Mouse (Mus musculus) heart, embryonic 10.5 days (tissue): ENCODE data around the gene Gm9857. TPM values are rescaled to one million over a fixed set of nuclear protein-coding genes. Genes with fewer than 3 reads are reported as not detected.

Experiments
- DNase-seq: peaks from one replicate; pipeline ENCODE4 v3.0.0-alpha.2; 2017; ENCODE audit warnings: low spot score
- H3K27ac ChIP-seq: fragments of 300-500 bp; sonication (generic); 2 replicates; pipeline ENCODE4 v1.5.1; 2016; ENCODE audit warnings: mild to moderate bottlenecking
- H3K27me3 ChIP-seq: fragments of 300-500 bp; sonication (generic); 2 replicates; pipeline ENCODE4 v1.6.1; 2016; ENCODE audit warnings: mild to moderate bottlenecking; ENCODE audit not compliant: poor library complexity, insufficient read depth, severe bottlenecking
- H3K36me3 ChIP-seq: fragments of 300-500 bp; sonication (generic); 2 replicates; pipeline ENCODE4 v1.6.1; 2016; ENCODE audit warnings: mild to moderate bottlenecking, moderate library complexity
- H3K4me1 ChIP-seq: fragments of 300-500 bp; sonication (generic); 2 replicates; pipeline ENCODE4 v1.6.1; 2016; ENCODE audit warnings: mild to moderate bottlenecking
- H3K4me3 ChIP-seq: fragments of 300-500 bp; sonication (generic); 2 replicates; pipeline ENCODE4 v1.5.1; 2016; ENCODE audit warnings: mild to moderate bottlenecking, moderate library complexity
- H3K9me3 ChIP-seq: fragments of 300-500 bp; sonication (generic); 2 replicates; pipeline ENCODE4 v1.6.1; 2016; ENCODE audit warnings: mild to moderate bottlenecking, moderate library complexity
- WGBS: fragments of 180-500 bp; shearing (Covaris S2); methylation state at CpG from one replicate; pipeline ENCODE4 v1.1.7; 2016; 5-methylcytosine and 5-hydroxymethylcytosine counted together
- polyA plus RNA-seq: library from polyadenylated mRNA; unstranded; fragments of >200 nt; fragmentation: Nextera tagmentation; extraction: Ambion mirVana; gene quantifications from 2 replicates; pipeline ENCODE4 v1.2.1, GENCODE M21; 2016

Gm9857 gene
- polyA plus RNA-seq, 1 experiment from 2014 or later, result not detected

DNA sequence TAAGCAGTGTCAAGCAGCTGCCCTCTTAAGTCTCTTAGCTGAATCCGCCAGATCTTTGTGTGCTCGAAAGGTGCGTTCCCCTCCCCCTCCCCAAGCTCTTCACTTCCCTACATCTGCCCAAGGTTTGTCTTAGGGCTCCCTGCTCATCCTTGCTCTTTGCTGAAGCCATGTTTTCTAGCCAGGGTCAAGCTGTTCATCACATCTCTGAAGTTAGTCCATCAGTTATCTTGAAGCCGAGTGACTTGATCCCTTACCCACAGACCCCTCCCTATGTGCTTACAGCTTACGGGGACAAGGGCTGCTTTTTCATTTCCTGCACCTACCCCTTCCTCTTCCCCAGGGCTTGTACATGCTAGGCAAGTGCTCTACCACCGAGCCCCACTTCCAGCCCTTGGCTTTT lies 21.4 kb upstream of the Gm9857 start:
- H3K4me1 ChIP-seq, result peaks cover 8% of the 10 kb centered on the region
- no peaks in the 10 kb centered on the region for H3K27me3 ChIP-seq
- WGBS, result 46% methylated on average over 6 of the region's 6 CpGs
- H3K9me3 ChIP-seq, result no peaks in the 10 kb centered on the region
- no peak for DNase-seq
- no peak overlapping the region for H3K4me3 ChIP-seq
- no peaks in the 10 kb centered on the region for H3K36me3 ChIP-seq
- H3K27ac ChIP-seq, result no peak overlapping the region

DNA sequence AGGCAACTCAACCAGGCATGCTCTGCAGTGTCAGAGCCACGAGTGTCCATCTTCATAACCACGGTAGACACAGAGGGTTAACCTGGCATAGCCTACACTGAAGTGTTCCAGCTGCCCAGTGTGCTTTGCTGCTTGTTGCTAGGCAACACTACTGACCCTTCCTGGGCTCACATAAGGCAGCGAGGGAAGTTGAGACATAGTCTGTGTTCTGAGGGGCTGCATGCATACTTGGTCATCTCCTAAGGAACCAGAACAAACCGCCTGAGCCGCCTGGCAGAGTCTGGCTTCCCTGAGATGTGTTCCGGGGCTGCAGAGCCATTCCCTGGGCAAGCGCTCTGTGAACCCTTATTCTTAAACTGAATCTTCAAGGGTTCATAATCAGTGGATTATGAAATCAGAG lies 21.0 kb upstream of the Gm9857 start:
- WGBS, result 50% methylated on average over 7 of the region's 7 CpGs
- Histone ChIP-seq H3K4me3 (no peak overlapping the region), H3K27ac (no peak overlapping the region), H3K27me3 (no peaks in the 10 kb centered on the region), H3K36me3 (no peaks in the 10 kb centered on the region), H3K4me1 (peaks cover 8% of the 10 kb centered on the region), H3K9me3 (no peaks in the 10 kb centered on the region)
- no peak for DNase-seq

DNA sequence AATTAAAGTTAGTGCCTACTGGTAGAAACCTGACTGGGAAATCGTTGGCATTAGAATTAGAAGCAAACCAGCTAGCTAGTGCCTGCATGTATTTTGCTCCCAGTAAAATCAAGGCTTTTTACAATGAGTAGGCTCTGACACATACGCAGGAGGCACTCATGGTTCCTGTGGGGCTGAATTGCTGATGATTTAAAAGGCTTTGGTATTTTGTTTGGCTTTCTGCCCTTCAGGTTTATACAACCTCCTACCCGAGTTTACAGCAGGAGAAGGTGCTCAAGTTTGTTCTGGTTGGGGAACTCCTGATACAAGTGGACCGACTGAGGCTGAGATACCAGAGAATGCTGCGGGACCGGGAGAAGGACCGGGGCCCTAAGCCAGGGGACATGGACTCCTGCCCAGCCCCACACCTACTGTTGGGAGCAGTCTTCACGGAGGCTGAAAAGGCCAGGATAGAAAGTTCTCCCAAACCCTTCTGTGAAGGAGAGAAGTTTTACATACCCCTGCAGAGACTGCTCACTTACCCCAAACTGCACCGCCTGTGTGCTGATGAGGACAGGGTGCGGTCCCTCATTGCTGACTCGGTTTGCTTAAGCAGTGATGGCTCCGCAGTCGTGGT lies 19.5 kb upstream of the Gm9857 start:
- H3K27ac ChIP-seq, result no peak overlapping the region
- no peaks in the 10 kb centered on the region for H3K9me3 ChIP-seq
- H3K27me3 ChIP-seq, result no peaks in the 10 kb centered on the region
- H3K4me3 ChIP-seq, result no peak overlapping the region
- WGBS, result 71% methylated on average over 13 of the region's 13 CpGs
- H3K4me1 ChIP-seq, result peaks cover 8% of the 10 kb centered on the region
- no peak for DNase-seq
- no peaks in the 10 kb centered on the region for H3K36me3 ChIP-seq

DNA sequence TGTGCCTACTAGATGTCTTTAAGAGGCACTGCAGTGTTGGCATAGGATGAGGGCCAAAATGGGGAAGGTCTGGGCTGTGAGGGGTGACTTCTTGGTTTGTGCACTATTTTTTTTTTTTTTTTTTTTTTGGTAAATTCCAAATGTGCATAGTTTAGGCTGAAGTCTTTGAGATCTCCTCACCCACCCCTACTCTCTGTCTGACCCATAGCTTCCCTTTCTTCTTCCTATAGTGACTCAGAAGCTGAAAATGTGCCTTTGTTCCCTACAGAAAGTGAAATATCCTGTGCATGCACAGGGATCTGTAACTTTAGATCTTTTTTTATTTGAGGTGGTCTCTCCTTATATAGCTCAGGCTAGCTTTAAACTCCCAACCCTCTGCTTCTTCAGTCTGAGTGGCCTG lies 17.7 kb upstream of the Gm9857 start:
- H3K9me3 ChIP-seq, result no peaks in the 10 kb centered on the region
- no peak for DNase-seq
- H3K4me3 ChIP-seq, result no peak overlapping the region
- H3K36me3 ChIP-seq, result no peaks in the 10 kb centered on the region
- H3K4me1 ChIP-seq, result peaks cover 8% of the 10 kb centered on the region
- H3K27ac ChIP-seq, result no peak overlapping the region
- no peaks in the 10 kb centered on the region for H3K27me3 ChIP-seq

DNA sequence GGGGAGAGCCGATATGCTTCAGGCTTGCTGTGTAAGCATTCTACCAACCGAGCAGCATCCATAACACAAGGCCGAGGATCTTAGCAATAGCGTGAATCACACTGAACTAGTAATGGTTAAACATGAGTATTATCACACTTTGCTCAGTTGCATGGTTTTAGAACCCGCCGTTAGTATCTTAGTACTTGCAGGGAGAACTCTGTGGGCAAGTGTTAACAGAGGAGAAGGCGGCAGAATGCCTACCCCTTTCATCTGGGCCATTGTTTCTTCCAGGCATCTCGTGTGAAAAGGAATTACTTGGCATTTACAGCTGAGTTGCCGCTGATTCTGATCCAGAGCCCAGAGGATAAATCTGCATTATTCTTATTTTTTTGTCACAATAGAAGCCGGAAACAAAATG lies 751 bp upstream of the Gm9857 start:
- H3K4me3 ChIP-seq, result no peak overlapping the region
- WGBS, result 86% methylated on average over 10 of the region's 10 CpGs
- no peak overlapping the region for H3K27ac ChIP-seq
- H3K36me3 ChIP-seq, result no peaks in the 10 kb centered on the region
- DNase-seq, result no peak
- peaks cover 11% of the 10 kb centered on the region; the same call in 1 of the 2 replicates for H3K27me3 ChIP-seq
- H3K4me1 ChIP-seq, result 0 out of 2 replicates have a peak, but pooled peaks cover 5% of the 10 kb centered on the region
- H3K9me3 ChIP-seq, result no peaks in the 10 kb centered on the region

DNA sequence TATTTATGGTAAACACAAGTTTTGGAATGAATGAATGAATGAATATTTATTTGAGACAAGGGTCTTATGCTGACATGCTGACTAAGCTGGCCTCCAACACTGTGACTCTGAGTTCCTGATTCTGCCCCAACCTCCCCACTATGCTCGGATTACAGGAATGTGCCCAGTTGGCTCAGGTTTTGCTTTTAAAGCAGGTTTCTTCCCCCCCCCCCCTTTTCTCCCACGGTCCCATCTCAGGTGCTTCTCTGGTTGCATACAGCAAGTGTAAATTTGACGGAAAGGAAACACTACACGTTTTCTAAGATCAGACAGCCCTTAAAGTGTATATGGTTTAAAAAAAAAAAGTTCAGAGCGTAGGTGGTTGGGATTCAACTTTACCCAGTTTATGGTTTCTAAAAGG lies 672 bp downstream of the Gm9857 start, which contains the start of gene Henmt1:
Gene Henmt1 (plus strand): TSS at position 301 of the 400 bp plus-strand sequence.
- Histone ChIP-seq H3K9me3 (no peaks in the 10 kb centered on the region), H3K27ac (peak within 1 kb of the TSS; percentile 49), H3K36me3 (no peaks in the 10 kb centered on the region), H3K27me3 (peaks cover 11% of the 10 kb centered on the region; the same call in 1 of the 2 replicates), H3K4me3 (peak within 1 kb of the TSS; percentile 57), H3K4me1 (0 out of 2 replicates have a peak, but pooled peaks cover 5% of the 10 kb centered on the region)
- WGBS, result 84% methylated on average over 5 of the region's 5 CpGs
- DNase-seq, result no peak

DNA sequence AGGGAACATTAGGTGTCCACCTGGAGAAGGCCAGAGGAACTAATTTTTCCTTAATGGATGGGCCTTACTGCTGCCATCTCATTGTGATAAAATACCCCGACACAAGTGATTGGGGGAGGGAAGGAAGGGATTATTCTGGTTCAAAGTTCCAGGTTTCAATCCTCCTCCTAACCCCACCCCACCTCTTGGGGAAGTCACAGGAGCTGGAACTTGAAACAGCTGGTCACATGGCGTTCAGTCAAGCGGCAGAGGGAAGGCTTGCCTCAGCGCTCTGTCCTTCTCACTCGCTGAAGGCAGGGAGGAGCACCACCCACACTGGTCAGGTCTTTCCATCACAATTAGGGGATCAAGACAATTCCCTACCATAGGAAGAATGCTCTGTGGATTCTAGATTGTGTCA lies 1.6 kb downstream of the Gm9857 start:
- no peaks in the 10 kb centered on the region for H3K36me3 ChIP-seq
- 86% methylated on average over 5 of the region's 5 CpGs for WGBS
- peaks cover 11% of the 10 kb centered on the region; the same call in 1 of the 2 replicates for H3K27me3 ChIP-seq
- DNase-seq, result no peak
- H3K4me1 ChIP-seq, result 0 out of 2 replicates have a peak, but pooled peaks cover 5% of the 10 kb centered on the region
- no peak overlapping the region for H3K4me3 ChIP-seq
- H3K9me3 ChIP-seq, result no peaks in the 10 kb centered on the region
- H3K27ac ChIP-seq, result no peak overlapping the region

DNA sequence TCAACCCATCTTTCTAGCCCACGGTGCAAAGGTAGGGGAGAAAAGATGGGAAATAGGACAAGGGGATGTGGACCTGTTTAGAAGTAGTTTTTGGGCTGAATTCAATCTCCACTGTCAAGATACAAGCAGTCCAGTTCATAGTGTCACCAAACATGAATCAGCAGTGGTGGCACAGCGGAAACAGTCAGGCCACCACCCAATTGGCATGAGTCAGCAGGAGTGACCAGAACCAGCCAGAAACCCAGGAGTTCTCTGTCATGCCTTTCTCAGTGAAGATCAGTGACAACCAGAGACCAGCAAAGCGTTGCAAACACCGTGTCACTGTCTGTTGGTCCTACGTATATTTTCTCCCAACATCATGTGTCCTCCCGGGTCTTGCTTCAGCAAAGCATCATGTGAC lies 6.7 kb downstream of the Gm9857 start:
- Histone ChIP-seq H3K9me3 (no peaks in the 10 kb centered on the region), H3K4me3 (no peak overlapping the region), H3K27ac (no peak overlapping the region), H3K27me3 (no peaks in the 10 kb centered on the region), H3K36me3 (no peaks in the 10 kb centered on the region), H3K4me1 (no peaks in the 10 kb centered on the region)
- no peak for DNase-seq
- 83% methylated on average over 6 of the region's 6 CpGs for WGBS

DNA sequence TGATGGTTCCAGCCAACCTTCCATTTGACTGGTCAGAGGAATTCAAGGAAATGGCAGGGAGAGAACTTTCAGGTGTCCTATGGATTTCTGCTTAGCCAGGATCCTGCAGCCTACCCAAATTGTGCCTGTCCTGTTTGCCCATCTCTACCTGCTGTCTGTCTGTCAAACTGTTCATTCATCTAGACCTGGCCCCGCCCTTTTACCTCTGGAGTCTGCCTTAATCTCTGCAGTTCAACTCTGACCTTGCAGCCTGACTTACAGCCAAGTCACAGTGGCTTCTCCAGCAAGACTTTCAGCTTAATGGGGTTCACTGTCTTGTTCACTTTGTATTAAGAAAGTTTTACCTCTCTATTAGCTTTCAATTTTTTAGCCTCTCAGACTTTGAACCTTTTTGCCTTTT lies 13.9 kb downstream of the Gm9857 start:
- Histone ChIP-seq H3K36me3 (no peaks in the 10 kb centered on the region), H3K27me3 (no peaks in the 10 kb centered on the region), H3K9me3 (no peaks in the 10 kb centered on the region), H3K4me3 (no peak overlapping the region), H3K4me1 (no peaks in the 10 kb centered on the region), H3K27ac (no peak overlapping the region)
- 83% methylated on average over 1 of the region's 1 CpGs for WGBS
- DNase-seq, result no peak

DNA sequence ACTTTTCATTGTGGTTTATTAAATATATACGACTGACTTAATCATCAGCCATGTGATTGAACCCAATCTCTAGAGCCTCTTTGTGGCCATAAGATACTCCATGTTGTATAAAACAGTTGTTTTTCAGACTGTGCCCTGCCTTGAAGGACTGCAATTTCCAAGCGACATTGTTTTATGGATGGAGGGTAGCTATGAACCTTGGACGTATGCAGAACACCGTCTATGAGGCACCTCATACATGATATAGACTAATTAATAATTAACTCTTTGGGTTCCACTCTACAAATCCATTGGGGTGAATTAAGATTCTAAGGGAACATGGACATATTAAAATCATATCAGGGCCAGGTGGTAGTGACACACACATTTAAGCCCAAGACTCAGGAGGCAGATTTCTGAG lies 14.6 kb downstream of the Gm9857 start:
- DNase-seq, result no peak
- no peak overlapping the region for H3K27ac ChIP-seq
- no peak overlapping the region for H3K4me3 ChIP-seq
- H3K9me3 ChIP-seq, result no peaks in the 10 kb centered on the region
- H3K27me3 ChIP-seq, result no peaks in the 10 kb centered on the region
- no peaks in the 10 kb centered on the region for H3K36me3 ChIP-seq
- H3K4me1 ChIP-seq, result no peaks in the 10 kb centered on the region
- WGBS, result 89% methylated on average over 4 of the region's 4 CpGs

DNA sequence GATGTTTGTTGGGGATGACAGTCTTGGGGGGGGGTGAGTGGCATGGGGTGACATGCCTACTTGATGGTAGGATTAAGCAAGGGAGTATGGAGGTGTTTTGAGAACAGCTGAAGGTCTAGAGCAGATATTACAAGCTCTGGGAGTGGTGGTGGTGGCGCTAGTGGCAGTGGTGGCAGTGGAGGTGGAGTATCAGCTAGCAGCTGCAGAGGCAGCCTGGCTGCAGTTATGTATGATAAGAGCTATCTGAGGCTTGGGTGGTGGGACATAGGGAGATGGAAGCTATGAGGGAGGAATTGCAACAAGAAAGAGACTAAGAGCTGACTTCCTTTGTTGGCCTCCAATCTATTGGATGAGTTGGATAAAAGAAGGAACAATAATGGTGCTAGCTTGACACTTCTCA lies 18.4 kb downstream of the Gm9857 start:
- Histone ChIP-seq H3K27me3 (no peaks in the 10 kb centered on the region), H3K36me3 (no peaks in the 10 kb centered on the region), H3K27ac (no peak overlapping the region), H3K9me3 (no peaks in the 10 kb centered on the region), H3K4me3 (no peak overlapping the region), H3K4me1 (no peaks in the 10 kb centered on the region)
- WGBS, result 89% methylated on average over 1 of the region's 1 CpGs
- DNase-seq, result no peak

DNA sequence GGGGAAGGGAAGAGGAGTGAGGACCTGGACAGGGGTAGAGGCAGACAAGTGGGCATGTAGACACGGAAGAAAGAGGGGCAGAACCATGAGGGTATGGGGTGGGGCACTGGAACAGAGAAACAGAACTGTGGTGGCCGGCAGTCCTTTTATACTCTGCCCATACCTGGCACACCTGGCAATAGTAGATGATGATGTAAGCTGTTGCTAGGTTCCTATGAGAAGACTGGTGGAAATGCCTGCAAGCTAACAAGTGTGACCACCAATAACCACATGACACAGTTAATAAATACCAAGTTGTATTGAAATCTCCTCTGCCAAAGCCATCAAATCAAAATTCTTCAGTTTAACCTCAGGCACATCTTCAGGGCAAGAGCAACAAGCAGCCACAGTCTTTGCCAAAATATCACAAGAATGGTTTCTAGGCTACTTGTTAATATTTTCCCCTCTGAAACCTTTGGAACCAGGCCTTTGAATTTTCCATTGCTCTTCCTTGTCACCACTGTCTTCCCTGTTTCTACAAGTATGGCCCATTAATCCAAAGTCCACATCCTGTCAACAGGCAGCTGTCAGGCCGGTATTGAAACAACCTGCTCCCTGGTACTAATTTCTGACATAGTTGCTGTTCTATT lies 19.7 kb downstream of the Gm9857 start:
- Histone ChIP-seq H3K27me3 (no peaks in the 10 kb centered on the region), H3K9me3 (no peaks in the 10 kb centered on the region), H3K36me3 (no peaks in the 10 kb centered on the region), H3K4me1 (no peaks in the 10 kb centered on the region), H3K4me3 (no peak overlapping the region), H3K27ac (no peak overlapping the region)
- 84% methylated on average over 3 of the region's 3 CpGs for WGBS
- DNase-seq, result no peak

DNA sequence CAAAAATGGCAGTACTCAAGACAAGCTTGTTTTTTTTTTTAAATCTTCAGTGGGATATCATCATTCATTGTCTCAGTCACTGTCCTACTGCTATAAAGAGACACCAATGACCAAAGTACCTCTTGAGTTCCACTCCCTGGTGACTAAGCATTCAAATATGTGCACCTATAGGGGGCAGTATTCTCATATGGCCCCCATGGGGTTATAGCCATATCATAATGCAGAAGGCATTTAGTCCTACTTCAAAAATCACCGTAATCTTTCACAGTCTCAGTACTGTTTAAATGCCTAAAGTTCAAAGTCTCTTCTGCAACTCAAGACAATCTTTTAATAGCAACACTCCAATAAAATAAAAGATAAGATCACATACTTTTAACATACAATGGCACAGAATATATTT lies 21.4 kb downstream of the Gm9857 start:
- H3K36me3 ChIP-seq, result no peaks in the 10 kb centered on the region
- no peaks in the 10 kb centered on the region for H3K9me3 ChIP-seq
- no peak overlapping the region for H3K27ac ChIP-seq
- no peaks in the 10 kb centered on the region for H3K4me1 ChIP-seq
- no peaks in the 10 kb centered on the region for H3K27me3 ChIP-seq
- no peak for DNase-seq
- WGBS, result 82% methylated on average over 1 of the region's 1 CpGs
- no peak overlapping the region for H3K4me3 ChIP-seq

DNA sequence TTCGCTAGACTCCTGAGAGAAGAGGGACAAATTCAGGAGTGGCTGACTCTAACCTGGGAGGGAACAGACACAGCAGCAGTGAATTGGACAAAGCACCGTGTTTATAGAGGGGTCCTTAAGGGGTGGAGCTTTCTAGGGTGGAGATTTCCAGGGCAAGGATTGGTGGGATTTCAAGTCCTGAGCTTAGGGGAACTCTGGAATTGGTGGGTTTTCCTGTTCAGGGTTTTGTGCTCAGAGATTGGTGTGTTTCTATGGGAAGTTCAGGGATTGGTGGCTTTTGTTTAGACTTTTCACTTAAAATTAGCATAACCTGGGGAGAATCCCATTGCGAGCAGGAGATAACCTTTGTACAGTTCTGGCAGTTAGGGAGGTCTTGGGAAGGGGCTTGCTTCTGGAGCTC lies 22.3 kb downstream of the Gm9857 start:
- 58% methylated on average over 3 of the region's 3 CpGs for WGBS
- no peak for DNase-seq
- H3K4me1 ChIP-seq, result no peaks in the 10 kb centered on the region
- H3K36me3 ChIP-seq, result no peaks in the 10 kb centered on the region
- no peaks in the 10 kb centered on the region for H3K9me3 ChIP-seq
- no peak overlapping the region for H3K4me3 ChIP-seq
- H3K27ac ChIP-seq, result no peak overlapping the region
- H3K27me3 ChIP-seq, result no peaks in the 10 kb centered on the region
